Mouse (Mus musculus) MEL (cell line): Measurements from ENCODE around the gene Hs3st6. TPM values are rescaled to one million over a fixed set of nuclear protein-coding genes. Genes with fewer than 3 reads are reported as not detected.

Source experiments
- DNase-seq: peaks from one replicate; pipeline ENCODE4 v3.0.0; 2011; ENCODE audit warnings: low read depth, low spot score
- H3K27ac ChIP-seq: 2 replicates; pipeline ENCODE4 v1.5.1; 2012; ENCODE audit warnings: low read depth, mild to moderate bottlenecking, control low read depth, low read length, moderate library complexity; ENCODE audit not compliant: control insufficient read depth
- H3K27me3 ChIP-seq, 2 experiments: fragments of 150-350 bp in 1 of 2; sonication (generic) in 1 of 2; 2 replicates each; pipeline ENCODE4 v1.6.1; 2012; ENCODE audit warnings: low read length in 2 of 2, mild to moderate bottlenecking in 2 of 2, improper control_type of control experiment in 1 of 2, moderate library complexity in 1 of 2; ENCODE audit not compliant: insufficient read depth in 2 of 2, control insufficient read depth in 1 of 2
- H3K36me3 ChIP-seq, 2 experiments: 2 replicates each; pipeline ENCODE4 v1.6.1; 2012 to 2014; ENCODE audit warnings: low read length in 2 of 2, improper control_type of control experiment in 1 of 2, inconsistent platforms in 1 of 2, mild to moderate bottlenecking in 1 of 2; ENCODE audit not compliant: insufficient read depth in 2 of 2, control insufficient read depth in 1 of 2
- H3K4me1 ChIP-seq, 2 experiments: fragments of 150-350 bp in 1 of 2; sonication (generic) in 1 of 2; 2 replicates each; pipeline ENCODE4 v1.6.1; 2012; ENCODE audit warnings: low read length in 2 of 2, improper control_type of control experiment in 1 of 2, mild to moderate bottlenecking in 1 of 2; ENCODE audit not compliant: insufficient read depth in 2 of 2, control insufficient read depth in 1 of 2
- H3K4me3 ChIP-seq, 2 experiments: fragments of 150-350 bp in 1 of 2; sonication (generic) in 1 of 2; 2 replicates each; pipeline ENCODE4 v1.5.1; 2012; ENCODE audit warnings: low read depth in 2 of 2, low read length in 2 of 2, mild to moderate bottlenecking in 2 of 2, moderate library complexity in 2 of 2, control low read depth in 1 of 2, improper control_type of control experiment in 1 of 2; ENCODE audit not compliant: control insufficient read depth in 1 of 2, insufficient read depth in 1 of 2
- H3K79me2 ChIP-seq: 2 replicates; pipeline ENCODE4 v1.6.1; 2012; ENCODE audit warnings: mild to moderate bottlenecking, low read length, moderate library complexity; ENCODE audit not compliant: control insufficient read depth, poor library complexity, insufficient read depth
- H3K9ac ChIP-seq: 2 replicates; pipeline ENCODE4 v1.6.1; 2012; ENCODE audit warnings: low read depth, mild to moderate bottlenecking, control low read depth, low read length, moderate library complexity; ENCODE audit not compliant: control insufficient read depth, poor library complexity, severe bottlenecking
- H3K9me3 ChIP-seq: fragments of 150-350 bp; sonication (generic); replicated peaks from 2 replicates; pipeline ENCODE4 v1.6.1; 2012; ENCODE audit warnings: mild to moderate bottlenecking, low read length, improper control_type of control experiment, moderate library complexity; ENCODE audit not compliant: insufficient read depth
- BHLHE40 ChIP-seq: IDR thresholded peaks from 2 replicates; pipeline ENCODE4 v1.6.1; 2012; ENCODE audit warnings: low read depth, mild to moderate bottlenecking, inconsistent platforms, low read length, improper control_type of control experiment, borderline replicate concordance
- CHD1 ChIP-seq: IDR thresholded peaks from 2 replicates; pipeline ENCODE4 v1.6.1; 2012; ENCODE audit warnings: low read depth, mild to moderate bottlenecking, inconsistent platforms, low read length, improper control_type of control experiment
- ELF1 ChIP-seq: IDR thresholded peaks from 2 replicates; pipeline ENCODE4 v1.6.1; 2014; ENCODE audit warnings: low read depth, mild to moderate bottlenecking, inconsistent platforms, low read length, improper control_type of control experiment, moderate library complexity
- ETS1 ChIP-seq: IDR thresholded peaks from 2 replicates; pipeline ENCODE4 v1.6.1; 2012; ENCODE audit warnings: low read depth, mild to moderate bottlenecking, inconsistent platforms, low read length, improper control_type of control experiment, moderate library complexity
- GABPA ChIP-seq: IDR thresholded peaks from 2 replicates; pipeline ENCODE4 v1.6.1; 2012; ENCODE audit warnings: low read depth, mild to moderate bottlenecking, inconsistent platforms, low read length, improper control_type of control experiment, moderate library complexity
- MAFK ChIP-seq: IDR thresholded peaks from 2 replicates; pipeline ENCODE4 v1.6.1; 2011; ENCODE audit warnings: low read depth, mild to moderate bottlenecking, low read length, improper control_type of control experiment, borderline replicate concordance
- MAX ChIP-seq: IDR thresholded peaks from 2 replicates; pipeline ENCODE4 v1.6.1; 2011; ENCODE audit warnings: low read length, improper control_type of control experiment
- MYB ChIP-seq: IDR thresholded peaks from 2 replicates; pipeline ENCODE4 v1.6.1; 2011; ENCODE audit warnings: mild to moderate bottlenecking, low read depth, low read length, improper control_type of control experiment
- POLR2A ChIP-seq, 2 experiments: IDR thresholded peaks; 2 replicates each; pipeline ENCODE4 v1.6.1; 2011 to 2012; ENCODE audit warnings: low read length in 2 of 2, mild to moderate bottlenecking in 2 of 2, control low read depth in 1 of 2, improper control_type of control experiment in 1 of 2, low read depth in 1 of 2, moderate library complexity in 1 of 2; ENCODE audit not compliant: control insufficient read depth in 1 of 2, insufficient read depth in 1 of 2, poor library complexity in 1 of 2
- POLR2AphosphoS2 ChIP-seq: IDR thresholded peaks from 2 replicates; pipeline ENCODE4 v1.6.1; 2011; ENCODE audit warnings: low read length, improper control_type of control experiment
- POLR2AphosphoS5 ChIP-seq: IDR thresholded peaks from 2 replicates; pipeline ENCODE4 v1.6.1; 2012; ENCODE audit warnings: low read depth, borderline replicate concordance, mild to moderate bottlenecking, inconsistent platforms, low read length, moderate library complexity, mixed read lengths
- SIN3A ChIP-seq: IDR thresholded peaks from 2 replicates; pipeline ENCODE4 v1.6.1; 2012; ENCODE audit warnings: low read length, improper control_type of control experiment, inconsistent platforms
- SMC3 ChIP-seq: IDR thresholded peaks from 2 replicates; pipeline ENCODE4 v1.6.1; 2011; ENCODE audit warnings: low read depth, low read length, improper control_type of control experiment
- TBP ChIP-seq: IDR thresholded peaks from 2 replicates; pipeline ENCODE4 v1.8.0; 2011; ENCODE audit warnings: low read depth, low read length, improper control_type of control experiment
- TCF12 ChIP-seq: IDR thresholded peaks from 2 replicates; pipeline ENCODE4 v1.6.1; 2014; ENCODE audit warnings: low read depth, mild to moderate bottlenecking, inconsistent platforms, low read length, improper control_type of control experiment, moderate library complexity
- UBTF ChIP-seq: IDR thresholded peaks from 2 replicates; pipeline ENCODE4 v1.6.1; 2012; ENCODE audit warnings: low read depth, mild to moderate bottlenecking, inconsistent platforms, low read length, improper control_type of control experiment, moderate library complexity, borderline replicate concordance; ENCODE audit not compliant: insufficient read depth
- USF1 ChIP-seq: IDR thresholded peaks from 2 replicates; pipeline ENCODE4 v1.6.1; 2014; ENCODE audit warnings: low read depth, mild to moderate bottlenecking, inconsistent platforms, low read length, improper control_type of control experiment, moderate library complexity
- USF2 ChIP-seq, 2 experiments: IDR thresholded peaks; 2 replicates each; pipeline ENCODE4 v1.6.1; 2011 to 2012; ENCODE audit warnings: improper control_type of control experiment in 2 of 2, low read length in 2 of 2, borderline replicate concordance in 1 of 2, inconsistent platforms in 1 of 2, low read depth in 1 of 2, mild to moderate bottlenecking in 1 of 2; ENCODE audit not compliant: insufficient read depth in 1 of 2
- ZKSCAN1 ChIP-seq: IDR thresholded peaks from 2 replicates; pipeline ENCODE4 v1.6.1; 2012; ENCODE audit warnings: low read depth, mild to moderate bottlenecking, inconsistent platforms, low read length, improper control_type of control experiment, moderate library complexity
- ZMIZ1 ChIP-seq: IDR thresholded peaks from 2 replicates; pipeline ENCODE4 v1.6.1; 2012; ENCODE audit warnings: low read depth, mild to moderate bottlenecking, inconsistent platforms, low read length, improper control_type of control experiment, moderate library complexity
- ZNF384 ChIP-seq: IDR thresholded peaks from 2 replicates; pipeline ENCODE4 v1.6.1; 2012; ENCODE audit warnings: low read depth, mild to moderate bottlenecking, inconsistent platforms, low read length, improper control_type of control experiment
- polyA plus RNA-seq, 2 experiments: library from polyadenylated mRNA; stranded (reverse) in 1 of 2; unstranded in 1 of 2; fragments of >175 nt in 1 of 2; fragments of >200 nt in 1 of 2; gene quantifications; 2 replicates each; pipeline versions ENCODE4 v1.2.1 to v1.2.4; 2012; ENCODE audit warnings: low replicate concordance in 2 of 2, low read depth in 1 of 2; ENCODE audit not compliant: insufficient read length in 2 of 2, insufficient read depth in 1 of 2, missing spikeins in 1 of 2
- total RNA-seq: library from RNA; depleted of rRNA; stranded (reverse); fragments of 300-350 nt; gene quantifications from 2 replicates; pipeline ENCODE4 v1.2.3, GENCODE M21; 2012

Gene Hs3st6
- total and polyA plus RNA-seq, 3 experiments = not detected

GRCm38 (mm10) chr17:24796969-24797368 lies 44.2 kb downstream of the Hs3st6 start:
- H3K79me2 ChIP-seq = no peaks in the 10 kb centered on the region
- H3K27me3 ChIP-seq = no peaks in the 10 kb centered on the region; a peak in 1 of 4 replicates
- H3K4me1 ChIP-seq = peaks cover 0 to 15% of the 10 kb centered on the region in 2 experiments; a peak in 2 of 4 replicates
- DNase-seq = peak; percentile 22
- no peak overlapping the region for H3K27ac ChIP-seq
- TF ChIP-seq USF1 (peak; percentile 89), BHLHE40 (peak; percentile 39; the same call in 1 of the 2 replicates), ZMIZ1 (no peak), MAX (peak; percentile 69), USF2 (IDR thresholded peaks at IDR 0.05; ENCODE audit: borderline replicate concordance in 1 of 2, insufficient read depth in 1 of 2, low read depth in 1 of 2, low read length in 2 of 2) (peak in 1 of 2 experiments; percentile 77; a peak in 2 of 4 replicates)
- TF ChIP-seq, all 39 proteins: peak for 4
- Histone ChIP-seq H3K4me3 (no peak overlapping the region), H3K36me3 (peaks cover 0 to 5% of the 10 kb centered on the region in 2 experiments; a peak in 2 of 4 replicates), H3K9me3 (no peaks in the 10 kb centered on the region), H3K9ac (no peak overlapping the region)

- peak; percentile 91 for DNase-seq
- peaks cover 0 to 17% of the 10 kb centered on the region in 2 experiments; a peak in 2 of 4 replicates for H3K4me1 ChIP-seq
- H3K27ac ChIP-seq = no peak overlapping the region
- peaks cover 0 to 7% of the 10 kb centered on the region in 2 experiments; a peak in 2 of 4 replicates for H3K36me3 ChIP-seq
- peak overlapping the region; percentile 30 to 52; a peak in 3 of 4 replicates for H3K4me3 ChIP-seq
- H3K9me3 ChIP-seq = no peaks in the 10 kb centered on the region
- no peak for TF ChIP-seq GABPA
- TF ChIP-seq CHD1 = no peak
- 0 out of 2 replicates have a peak, but pooled peaks have one; percentile 24 for TF ChIP-seq SIN3A
- TF ChIP-seq ELF1 = no peak
- TF ChIP-seq POLR2A (IDR thresholded peaks at IDR 0.05; ENCODE audit: control insufficient read depth in 1 of 2, insufficient read depth in 1 of 2, low read depth in 1 of 2, low read length in 2 of 2, poor library complexity in 1 of 2) = no peak
- no peak for TF ChIP-seq MYB
- no peak for TF ChIP-seq SMC3
- no peak for TF ChIP-seq POLR2AphosphoS5
- no peak for TF ChIP-seq UBTF
- peak; percentile 82 for TF ChIP-seq ZNF384
- 0 out of 2 replicates have a peak, but pooled peaks have one; percentile 3 for TF ChIP-seq ETS1
- TF ChIP-seq POLR2AphosphoS2 = no peak
- peak; percentile 81 for TF ChIP-seq MAFK
- no peak for TF ChIP-seq TCF12
- TF ChIP-seq ZKSCAN1 = no peak
- peak; percentile 87; the same call in 1 of the 2 replicates for TF ChIP-seq TBP
- H3K79me2 ChIP-seq = no peaks in the 10 kb centered on the region
- no peak overlapping the region for H3K9ac ChIP-seq
- no peaks in the 10 kb centered on the region for H3K27me3 ChIP-seq
Observed at GRCm38 (mm10) chr17:24798229-24798628, 45.4 kb downstream of the Hs3st6 start.
